Mouse (Mus musculus) kidney, postnatal 36 days (tissue): ENCODE measurements around the gene Fcrlb.
A peak's percentile ranks its signal among the peaks of the same experiment; 100 is the strongest.
"Not testable (repeated sequence)": the region's sequence is repeated elsewhere in the genome, so short reads cannot be mapped to it uniquely, and the experiment has no call there.

Experiments
- DNase-seq, 2 experiments: peaks; one replicate each; pipeline ENCODE4 v3.0.0; 2021 to 2022; ENCODE audit warnings: mixed read lengths in 2 of 2

The Fcrlb gene

DNA sequence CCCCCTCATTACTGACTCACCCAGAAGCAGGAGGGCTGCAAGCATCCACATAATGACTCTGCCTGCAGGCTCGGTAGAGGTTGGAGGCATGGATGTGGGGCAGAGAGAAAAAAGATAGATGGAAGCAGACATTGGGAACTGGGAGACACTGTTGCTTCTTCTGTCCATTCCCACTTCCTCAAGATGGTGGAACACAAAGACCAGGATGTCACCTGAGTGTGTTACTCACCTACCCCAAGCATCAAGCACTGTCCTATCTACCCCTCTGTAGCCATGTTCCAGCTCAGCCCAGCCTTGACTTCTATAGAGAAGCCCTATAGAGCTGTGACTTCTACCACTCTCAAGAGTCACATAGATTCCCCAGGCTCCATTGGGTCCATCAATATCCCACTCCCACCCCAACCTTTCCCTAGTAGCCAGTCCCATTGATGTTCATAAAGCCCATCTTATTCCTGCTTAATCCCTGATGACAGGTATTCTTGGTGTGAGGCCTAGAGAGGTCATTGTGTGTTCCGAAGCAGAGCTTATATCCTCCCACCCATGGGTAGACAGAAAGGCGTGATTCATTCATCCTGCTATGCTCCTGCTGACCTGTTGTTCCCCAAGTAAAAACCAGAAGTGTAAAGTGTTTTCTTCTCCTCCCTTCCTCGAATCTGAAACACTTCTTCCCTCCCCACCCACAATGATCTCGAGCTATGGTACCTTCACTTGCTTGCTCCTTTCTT lies at the start of gene Fcrlb:
Gene Fcrlb, minus strand, starts transcription at position 51 of the 725 bp plus-strand sequence.
- no peak for DNase-seq

DNA sequence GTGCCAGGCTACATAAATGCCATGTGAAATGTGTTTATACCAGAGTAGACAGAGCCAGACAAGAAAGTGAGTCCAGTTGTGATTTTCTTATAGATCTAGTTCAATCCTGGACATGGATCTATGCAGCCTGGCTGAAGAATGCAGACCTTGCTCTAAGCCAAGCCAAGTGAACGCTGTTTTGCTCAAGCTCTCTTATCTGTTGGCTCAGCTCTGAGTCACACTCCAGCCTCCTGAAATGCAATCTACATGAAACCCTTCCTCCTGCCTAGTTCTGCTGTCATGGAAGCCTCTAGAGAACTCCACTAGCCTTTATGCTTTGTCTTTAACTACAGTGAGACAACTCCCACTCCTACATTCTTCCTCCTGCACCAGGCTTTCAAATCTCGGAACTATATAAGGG lies 49.6 kb upstream of the Fcrlb start:
- no peak for DNase-seq

DNA sequence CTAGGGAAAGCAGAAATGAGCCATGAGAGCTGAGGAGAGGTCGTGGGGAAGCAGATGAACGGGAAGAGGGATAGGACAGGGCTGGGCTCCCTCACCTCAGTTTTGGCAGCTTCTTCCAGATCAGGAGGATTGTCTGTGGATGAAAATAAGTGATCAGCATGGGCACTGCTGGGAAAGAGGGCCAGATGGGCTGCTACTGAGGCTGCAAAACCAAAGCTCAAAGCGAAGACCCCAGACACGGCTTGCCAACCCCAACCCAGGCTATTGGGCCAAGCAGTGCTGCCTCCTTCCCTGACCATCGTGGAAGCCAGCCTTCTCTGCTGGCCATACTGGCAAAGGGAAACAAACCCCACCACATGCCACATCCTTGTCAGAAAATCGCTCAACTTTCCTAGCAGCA lies 48.4 kb upstream of the Fcrlb start:
- DNase-seq = no peak

DNA sequence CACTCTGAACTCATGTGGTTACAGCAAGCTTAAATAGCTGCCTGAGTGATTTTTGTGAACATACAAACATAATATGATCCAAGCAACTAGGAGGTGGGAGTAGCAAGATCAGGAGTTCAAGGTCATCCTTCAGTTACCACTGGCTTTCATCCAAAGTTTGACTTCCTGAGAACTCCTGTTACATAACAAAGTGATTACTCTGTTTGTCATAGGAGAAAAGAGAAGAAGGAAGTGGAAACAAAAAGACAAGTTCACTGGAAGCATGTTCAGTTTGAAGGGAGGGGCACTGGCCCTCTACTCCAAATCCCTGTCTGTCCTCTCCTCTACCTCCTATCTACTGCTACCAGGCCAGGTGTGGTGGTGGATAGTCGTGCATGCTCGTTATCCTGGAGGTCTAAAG lies 47.0 kb upstream of the Fcrlb start:
- peak in 1 of 2 experiments; percentile 44 for DNase-seq

DNA sequence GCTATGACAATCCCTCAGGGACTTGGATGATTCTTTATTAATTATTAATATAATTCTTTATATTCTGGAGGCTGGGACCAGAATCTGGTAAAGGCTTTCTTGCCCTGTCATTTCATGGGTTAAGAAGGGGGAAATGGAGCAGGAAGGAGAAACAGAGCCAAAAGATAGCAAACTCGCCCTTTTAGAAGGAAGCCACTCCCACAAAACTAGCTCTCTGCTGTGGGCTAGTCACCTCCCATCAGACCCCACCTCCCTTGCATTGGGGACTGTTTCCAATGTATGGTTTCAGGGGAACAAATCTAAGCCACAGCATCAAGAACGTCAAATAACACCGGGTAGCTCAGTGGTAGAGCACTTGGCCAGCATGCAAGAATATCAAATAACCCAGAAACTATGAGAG lies 45.5 kb upstream of the Fcrlb start:
- DNase-seq = no peak

DNA sequence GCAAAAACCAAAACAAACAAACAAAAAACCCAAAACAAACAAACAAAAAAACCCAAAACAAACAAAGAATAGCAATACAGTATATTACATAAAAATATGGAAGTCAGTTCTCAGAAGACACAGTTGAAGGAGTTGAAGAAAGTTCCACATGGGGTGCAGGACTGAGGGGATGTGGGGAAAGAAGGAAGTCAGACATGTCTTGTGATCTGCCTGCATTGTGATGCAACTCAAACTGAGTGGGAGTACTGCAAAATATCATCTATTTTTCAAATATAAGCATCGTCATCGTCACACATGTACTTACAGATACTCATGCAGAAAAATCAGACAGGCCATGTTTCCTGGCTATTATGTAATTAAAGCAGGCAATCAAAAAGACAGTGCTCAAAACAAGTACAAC lies 40.5 kb upstream of the Fcrlb start:
- DNase-seq = no peak

DNA sequence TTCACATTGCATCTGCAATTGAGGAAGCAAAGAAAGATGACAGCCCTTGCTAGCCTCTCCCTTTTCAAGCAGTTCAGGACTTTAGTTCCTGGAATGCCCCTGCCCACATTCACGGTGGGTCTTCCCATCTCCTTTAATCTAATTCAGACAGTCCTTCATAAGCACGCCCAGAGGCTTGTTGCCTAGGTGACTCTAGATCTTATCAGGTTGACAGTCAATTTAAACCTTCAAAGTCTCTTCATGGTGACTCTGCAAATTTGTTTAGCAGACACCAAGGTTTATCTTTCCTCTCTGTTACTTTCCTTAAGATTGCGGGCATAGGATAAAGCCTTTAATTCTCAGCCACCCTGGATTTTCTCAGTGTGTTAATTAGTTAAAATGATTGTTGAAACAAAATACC lies 38.0 kb upstream of the Fcrlb start:
- DNase-seq = no peak

DNA sequence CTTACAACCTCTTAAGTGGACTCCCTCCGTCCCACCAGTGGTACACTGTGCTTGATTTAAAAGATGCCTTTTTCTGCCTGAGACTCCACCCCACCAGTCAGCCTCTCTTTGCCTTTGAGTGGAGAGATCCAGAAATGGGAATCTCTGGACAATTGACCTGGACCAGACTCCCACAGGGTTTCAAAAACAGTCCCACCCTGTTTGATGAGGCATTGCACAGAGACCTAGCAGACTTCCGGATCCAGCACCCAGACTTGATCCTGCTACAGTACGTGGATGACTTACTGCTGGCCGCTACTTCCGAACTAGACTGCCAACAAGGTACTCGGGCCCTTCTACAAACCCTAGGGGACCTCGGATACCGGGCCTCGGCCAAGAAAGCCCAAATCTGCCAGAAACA lies 32.2 kb upstream of the Fcrlb start:
- DNase-seq = not testable (repeated sequence)

DNA sequence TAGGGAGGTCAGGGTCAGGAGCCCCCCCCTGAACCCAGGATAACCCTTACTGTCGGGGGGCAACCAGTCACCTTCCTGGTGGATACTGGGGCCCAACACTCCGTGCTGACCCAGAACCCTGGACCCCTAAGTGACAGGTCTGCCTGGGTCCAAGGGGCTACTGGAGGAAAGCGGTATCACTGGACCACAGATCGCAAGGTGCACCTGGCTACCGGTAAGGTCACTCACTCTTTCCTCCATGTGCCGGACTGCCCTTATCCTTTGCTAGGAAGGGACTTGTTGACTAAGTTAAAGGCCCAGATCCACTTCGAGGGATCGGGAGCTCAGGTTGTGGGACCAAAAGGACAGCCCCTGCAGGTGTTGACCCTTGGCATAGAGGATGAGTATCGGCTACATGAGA lies 31.4 kb upstream of the Fcrlb start:
- DNase-seq = not testable (repeated sequence)

DNA sequence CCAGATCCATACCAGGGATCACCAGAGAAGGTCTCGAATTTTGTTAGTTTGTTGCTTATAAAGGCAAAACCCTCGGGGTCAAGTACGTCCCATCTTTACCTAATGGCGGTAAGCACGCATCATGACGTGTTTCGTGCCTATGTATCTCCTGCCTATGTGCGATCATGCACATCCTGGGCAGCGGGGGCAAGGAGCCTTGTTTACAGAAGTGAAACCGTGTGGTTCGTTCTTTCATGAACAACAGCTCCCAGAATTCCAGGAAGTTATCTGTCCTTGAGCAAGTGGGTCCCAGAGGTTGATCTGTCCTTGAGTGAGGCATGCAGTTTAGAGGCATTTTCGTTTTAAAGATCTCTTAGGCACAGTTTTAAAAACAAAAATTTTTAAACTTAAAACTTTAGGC lies 26.5 kb upstream of the Fcrlb start:
- peak in 1 of 2 experiments; percentile 10 for DNase-seq

DNA sequence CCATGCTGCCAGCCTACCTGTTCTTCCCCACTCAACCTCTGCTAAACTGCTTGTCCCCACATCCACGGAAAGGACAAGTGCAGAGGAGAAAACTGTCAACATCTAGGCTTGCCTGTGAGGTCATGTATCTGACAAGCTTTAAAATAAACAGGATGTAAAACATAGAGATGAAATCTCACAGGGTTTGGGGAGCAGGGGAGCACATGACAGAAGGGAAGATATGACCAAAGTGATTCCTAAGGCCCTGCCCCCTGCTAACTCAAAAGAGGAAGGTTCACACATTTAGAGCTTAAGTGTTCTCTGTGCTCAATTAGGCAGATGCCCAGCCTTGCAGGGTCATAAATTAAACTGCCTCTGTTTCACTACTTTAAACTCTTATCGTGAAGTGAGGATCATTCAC lies 21.6 kb upstream of the Fcrlb start:
- no peak for DNase-seq

DNA sequence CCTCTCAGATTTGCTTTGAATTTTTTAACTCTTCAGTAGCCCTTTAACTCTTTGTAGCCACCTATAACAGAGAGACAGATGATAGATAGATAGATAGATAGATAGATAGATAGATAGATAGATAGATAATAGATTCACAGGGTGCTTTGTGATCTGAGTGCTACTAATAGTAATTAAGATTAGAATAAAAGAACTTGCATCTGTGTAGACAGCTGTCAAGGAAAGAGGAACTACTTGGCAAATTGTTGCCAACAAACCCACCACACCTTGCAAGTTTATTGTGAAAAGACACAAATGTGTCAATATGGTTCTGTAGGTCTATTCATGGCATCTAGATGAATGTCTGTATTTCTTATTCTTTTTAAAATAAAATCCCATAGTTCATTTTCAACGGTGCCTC lies 21.2 kb upstream of the Fcrlb start:
- no peak for DNase-seq

DNA sequence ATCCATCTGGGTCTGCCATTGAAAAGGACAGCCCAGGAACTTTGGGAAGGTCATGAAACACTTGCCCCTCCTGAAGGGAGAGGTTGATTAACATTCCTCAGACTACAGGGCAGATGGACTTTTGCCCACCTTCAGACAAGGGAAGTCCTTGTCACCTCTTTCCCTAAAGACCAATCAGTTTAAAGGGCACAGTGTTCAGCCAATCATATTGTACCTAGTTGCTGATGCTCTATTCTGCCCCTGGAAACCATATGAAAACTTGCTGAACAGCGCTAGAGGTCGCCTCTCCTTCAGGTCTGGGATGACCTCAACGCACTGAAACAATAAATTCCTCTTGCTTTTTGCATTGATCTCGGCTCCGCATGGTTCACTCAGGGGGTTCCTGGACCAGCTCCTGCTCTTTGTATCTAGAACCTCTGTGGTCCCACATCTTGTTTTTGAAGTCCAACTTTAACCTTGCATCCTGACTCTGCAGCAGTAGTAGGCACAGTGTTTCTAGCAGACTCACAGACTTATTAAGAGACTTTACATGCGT lies 20.7 kb upstream of the Fcrlb start:
- DNase-seq = no peak

DNA sequence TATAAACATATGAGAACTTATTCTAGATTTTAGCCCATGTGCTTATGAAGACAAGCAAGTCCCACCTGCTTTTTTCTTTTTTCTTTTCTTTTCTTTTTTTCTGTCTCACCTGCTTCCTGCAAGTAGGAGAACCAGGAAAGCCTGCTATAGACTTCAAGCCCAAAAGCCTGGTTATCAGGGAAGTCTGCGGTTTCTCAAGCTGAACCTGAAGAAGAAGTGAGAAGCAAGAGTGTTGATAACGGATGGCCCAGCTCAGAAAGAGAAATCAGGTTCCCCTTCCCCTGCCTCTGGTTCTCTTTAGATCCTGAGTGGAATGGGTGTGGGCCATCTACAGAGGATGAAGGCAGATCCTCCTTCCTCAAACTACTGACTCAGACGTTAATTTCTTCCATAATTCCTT lies 19.3 kb upstream of the Fcrlb start:
- DNase-seq = no peak

DNA sequence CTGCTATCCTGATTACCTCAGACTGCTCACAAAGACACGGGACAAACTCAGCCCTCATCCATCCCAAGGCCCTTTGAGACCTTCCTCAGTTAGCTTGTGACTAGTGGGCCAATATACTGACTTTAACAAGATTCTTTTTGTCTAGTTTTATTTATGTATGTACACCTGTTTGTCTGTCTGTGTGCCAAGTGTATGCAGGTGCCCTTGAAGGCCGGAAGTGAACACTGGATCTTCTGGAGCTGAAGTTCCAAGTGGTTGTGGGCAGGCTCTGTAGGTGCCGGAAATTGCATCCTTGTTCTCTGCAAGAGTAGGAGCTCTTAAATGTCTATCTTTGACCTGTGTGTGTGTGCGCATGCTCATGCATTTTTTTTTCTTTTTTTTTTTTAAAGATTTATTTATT lies 16.5 kb upstream of the Fcrlb start:
- no peak for DNase-seq

DNA sequence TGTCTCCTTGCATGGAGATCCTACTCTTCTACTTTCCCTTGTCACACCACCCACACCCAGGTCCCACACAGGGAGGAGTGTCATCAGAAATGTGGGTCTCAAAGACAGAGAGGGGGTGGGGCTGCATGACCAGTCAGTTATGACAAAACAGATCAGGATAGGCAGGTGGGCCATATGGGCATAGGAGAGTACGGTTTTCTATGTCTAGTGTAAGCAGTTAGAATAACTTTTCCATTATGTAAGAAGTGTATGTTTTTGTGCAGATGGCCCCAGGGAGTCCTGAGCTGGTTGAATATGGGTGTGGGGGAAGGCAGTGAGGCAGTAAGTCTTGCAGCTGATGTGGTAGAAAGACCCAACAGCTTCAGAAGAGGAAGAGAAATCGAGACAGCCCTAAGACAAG lies 15.7 kb upstream of the Fcrlb start:
- no peak for DNase-seq

DNA sequence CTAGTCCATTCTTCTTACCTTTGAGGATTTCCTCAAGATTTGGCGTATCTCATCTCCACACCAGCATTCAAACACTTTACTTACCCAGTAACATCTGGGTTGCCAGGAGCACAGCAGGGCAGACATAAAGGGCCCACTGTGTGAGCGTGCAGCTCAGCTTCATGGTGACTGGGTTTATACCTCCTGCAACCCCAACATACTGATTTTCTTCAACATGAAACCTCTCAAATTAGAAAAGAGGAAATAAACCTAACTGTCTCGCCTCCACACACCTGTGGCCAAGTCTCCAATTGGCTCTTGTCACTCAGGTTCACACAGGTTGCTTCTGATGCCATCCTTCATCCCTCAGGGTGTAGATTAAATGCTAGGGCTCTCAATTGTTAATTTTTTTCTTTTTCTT lies 14.6 kb upstream of the Fcrlb start, which contains the start of gene Fcrla:
Gene Fcrla, minus strand, starts transcription at position 206 of the 400 bp plus-strand sequence.
- no peak for DNase-seq

DNA sequence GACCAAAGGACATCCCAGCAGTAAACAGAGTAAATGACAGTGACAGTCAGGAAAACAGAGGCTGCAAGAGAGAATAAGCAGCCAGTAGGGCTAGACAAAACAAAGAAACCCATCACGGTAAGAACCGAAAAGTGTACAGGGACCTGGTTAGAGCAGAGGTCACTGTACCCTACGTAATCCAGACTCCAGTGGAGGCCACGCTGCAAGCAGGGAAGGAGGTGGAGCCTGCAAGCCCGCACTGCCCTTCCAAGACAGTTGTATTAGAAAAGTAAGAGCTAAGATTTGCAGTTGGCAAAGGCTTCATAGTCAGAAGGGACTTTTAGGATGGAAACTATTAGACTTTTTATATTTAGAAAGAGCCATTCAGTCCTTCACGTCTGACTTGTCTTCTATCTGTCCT lies 14.2 kb upstream of the Fcrlb start:
- DNase-seq = peak in 1 of 2 experiments; percentile 20

DNA sequence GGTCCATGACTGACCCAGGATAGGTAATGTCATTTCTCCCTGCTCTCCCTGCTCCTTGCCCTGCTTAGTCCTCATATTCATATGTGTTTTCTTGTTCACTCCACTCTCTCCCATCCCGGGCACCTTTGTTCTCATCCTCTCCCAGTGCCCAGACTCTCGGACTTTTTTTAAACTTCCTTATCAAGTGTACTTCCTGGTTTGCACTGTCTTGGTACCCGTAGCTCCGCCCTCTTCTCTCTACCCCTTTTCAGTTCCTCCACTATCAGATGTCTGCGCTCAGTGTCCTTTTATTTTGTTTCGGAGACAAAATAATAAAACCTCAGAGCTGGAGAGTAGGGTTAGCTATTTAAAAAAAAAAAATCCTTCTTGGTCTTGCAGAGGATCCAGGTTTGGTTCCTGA lies 11.7 kb upstream of the Fcrlb start:
- no peak for DNase-seq

DNA sequence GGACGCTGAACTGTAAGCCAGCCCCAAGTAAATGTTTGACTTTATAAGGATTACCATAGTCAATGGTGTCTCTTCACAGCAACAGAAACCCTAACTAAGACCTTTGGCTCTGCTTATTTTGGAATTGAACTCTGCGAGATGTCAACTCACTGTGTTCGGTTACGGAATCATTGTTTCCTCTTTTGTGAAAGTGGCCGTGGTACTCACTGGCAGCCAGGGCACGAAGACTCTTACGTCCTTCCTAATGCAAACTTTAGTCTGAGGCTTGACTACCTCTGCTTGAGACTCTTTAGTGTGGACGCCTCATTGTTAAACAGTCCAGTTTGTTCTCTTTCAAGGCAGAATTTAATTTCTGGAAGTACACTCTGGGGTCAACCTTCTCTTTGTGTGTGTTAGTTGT lies 6.6 kb upstream of the Fcrlb start:
- DNase-seq = no peak

DNA sequence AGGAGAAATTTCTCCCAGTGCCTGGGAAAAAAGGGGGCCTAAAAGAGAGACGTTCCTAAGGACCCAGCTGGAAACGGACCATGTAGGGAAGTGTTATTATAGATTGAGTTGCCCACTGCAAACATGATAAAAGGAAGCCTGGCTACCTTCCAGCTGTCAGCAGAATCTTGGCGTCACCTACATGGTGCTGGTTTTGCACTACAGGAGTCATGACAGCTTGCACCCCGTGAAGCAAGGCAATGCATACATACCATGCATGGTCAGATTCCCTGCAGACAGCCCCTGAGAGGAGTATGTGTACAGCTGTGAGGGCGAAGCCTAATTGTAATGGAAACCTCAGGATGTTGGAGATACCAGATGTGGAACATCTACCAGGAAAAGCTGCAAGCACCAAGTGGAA lies 2.9 kb upstream of the Fcrlb start:
- DNase-seq = no peak

DNA sequence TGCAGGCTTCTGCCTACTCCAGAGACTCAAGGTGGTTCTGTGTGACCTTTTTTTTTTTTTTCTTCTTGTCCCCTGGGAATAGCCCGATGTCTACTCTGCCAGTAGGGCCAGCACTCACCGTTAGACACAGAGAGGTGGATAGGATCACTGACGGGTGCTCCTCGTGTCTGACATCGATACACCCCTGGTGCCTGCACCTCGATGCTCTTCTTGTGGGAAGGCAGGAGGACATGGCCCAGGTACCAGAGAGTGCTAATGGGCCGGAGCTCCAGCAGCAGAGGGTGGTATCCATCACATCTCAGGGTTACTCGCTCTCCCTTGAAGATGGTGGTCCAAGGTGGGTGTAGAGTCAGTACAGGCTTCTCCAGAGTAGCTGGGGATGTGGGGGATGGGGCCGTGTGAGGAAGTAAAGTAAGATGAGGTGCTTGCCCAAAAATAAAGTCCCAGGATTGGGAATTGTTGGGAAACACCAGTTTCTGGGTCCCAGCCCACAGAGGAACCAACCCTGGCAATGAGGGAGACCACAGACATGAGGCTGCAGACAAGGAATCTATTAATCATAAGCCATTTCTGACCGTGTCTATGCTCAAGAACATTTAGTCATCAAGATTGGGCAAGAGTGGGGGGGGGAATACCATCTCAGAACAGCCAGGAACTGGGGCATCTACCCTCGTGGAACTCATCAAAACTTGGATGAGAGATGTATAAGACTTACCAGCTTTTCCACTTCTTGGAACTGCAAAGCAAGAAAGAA lies 657 bp downstream of the Fcrlb start:
- DNase-seq = no peak

DNA sequence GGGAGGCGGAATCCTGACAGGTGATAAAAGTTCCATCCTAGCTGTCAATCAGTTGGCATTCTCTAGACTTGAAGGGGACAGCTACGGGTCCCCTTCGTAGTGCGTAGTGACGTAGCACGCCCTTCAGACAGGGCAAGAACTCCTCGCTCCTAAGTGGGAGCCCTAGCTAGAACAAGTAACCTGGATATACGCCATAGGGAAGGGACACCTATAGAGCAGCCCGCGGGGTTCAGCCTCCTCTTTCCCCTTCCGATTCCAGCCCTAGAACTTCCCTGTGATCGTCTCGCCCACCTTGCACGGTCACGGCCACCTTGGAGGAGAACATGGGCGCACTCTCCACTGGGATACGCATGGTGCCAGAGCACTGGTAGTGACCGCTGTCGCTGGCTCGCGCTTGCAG lies 4.4 kb downstream of the Fcrlb start:
- DNase-seq = no peak
